Mouse (Mus musculus): ENCODE data around the gene Olfr1156.

The Olfr1156 gene

GRCm38 (mm10) chr2:87953000-87953399, at the start of gene Olfr1156:
Gene Olfr1156, minus strand, starts transcription at chr2:87953100.
- in situ Hi-C loops (cut with MboI, MseI) = no loop called here

GRCm38 (mm10) chr2:87989813-87990212, 36.9 kb upstream of the Olfr1156 start, which contains the start of gene Olfr1158:
Gene Olfr1158, plus strand, starts transcription at chr2:87990113.
- in situ Hi-C loops (cut with MboI, MseI) = loop anchor here (10.0 kb wide), 2 partner anchors 1405 to 1505 kb away; partner anchors contain the start of gene Olfr228

- in situ Hi-C loops (cut with MboI, MseI) = no loop called here
These were observed 21.7 kb upstream of the Olfr1156 start, which contains the start of gene Olfr74 for GRCm38 (mm10) chr2:87974563-87974962. Gene Olfr74, minus strand, starts transcription at chr2:87974663.

GRCm38 (mm10) chr2:87968199-87968598, 15.3 kb upstream of the Olfr1156 start, which contains the start of gene Olfr1157:
Gene Olfr1157, minus strand, starts transcription at chr2:87968299.
- in situ Hi-C loops (cut with MboI, MseI) = no loop called here

- in situ Hi-C loops (cut with MboI, MseI) = no loop called here
These were observed 7.9 kb downstream of the Olfr1156 start, which contains the start of gene Olfr1155 for GRCm38 (mm10) chr2:87945037-87945436. Gene Olfr1155, minus strand, starts transcription at chr2:87945137.

GRCm38 (mm10) chr2:87905066-87905465, 47.8 kb downstream of the Olfr1156 start, which contains the start of gene Olfr1154:
Gene Olfr1154, minus strand, starts transcription at chr2:87905166.
- in situ Hi-C loops (cut with MboI, MseI) = no loop called here

Data from T-helper 2 cell (primary cell).